ENCODE assay signal across 11 mouse cellular contexts in genomic region chr8:50120041-50120440, GRCm38 (mm10).
A peak's percentile ranks its signal among the peaks of the same experiment; 100 is the strongest.
DNase-seq lines count a peak whose midpoint lies in the region; ATAC-seq lines count a peak whose summit lies in the region.
"Had no signal": no experiment of that assay in that cellular context is flagged by ENCODE, and none has a peak within 500 bp of the region (broad histone marks: within the 10 kb centered on the region; RNA-seq: fewer than 3 reads in every experiment).

No protein-coding gene starts in this region.

- no peak for ATAC-seq in embryonic facial prominence, embryonic 14.5 days (ENCODE audit: low read depth)

- no peaks in the 10 kb centered on the region for H3K9me3 ChIP-seq in embryonic facial prominence, embryonic 14.5 days (ENCODE audit: control insufficient read depth, low read length)
- no peaks in the 10 kb centered on the region for H3K9me3 ChIP-seq in embryonic facial prominence, embryonic 10.5 days
- H3K9me3 ChIP-seq: midbrain, embryonic 10.5 days had no signal

- H3K4me2 ChIP-seq in embryonic facial prominence, embryonic 14.5 days (ENCODE audit: low read depth, low read length): no peak overlapping the region

- intact Hi-C loops in left cerebral cortex, postnatal 14 days (cut with DNase I): no loop called here

- H3K4me1 ChIP-seq in embryonic facial prominence, embryonic 14.5 days (ENCODE audit: control insufficient read depth, insufficient read depth, low read length): no peaks in the 10 kb centered on the region
- no peaks in the 10 kb centered on the region for H3K4me1 ChIP-seq in embryonic facial prominence, embryonic 10.5 days
- H3K4me1 ChIP-seq: midbrain, embryonic 10.5 days had no signal

- DNase-seq in embryonic facial prominence, embryonic 14.5 days (ENCODE audit: low spot score): peak; percentile 30
- no peak for DNase-seq in embryonic facial prominence, embryonic 10.5 days (ENCODE audit: low spot score)
- peak; percentile 17 to 23 for DNase-seq in left cerebral cortex, postnatal 14 days (ENCODE audit: low spot score in 2 of 2)
- DNase-seq in left cerebral cortex, adult 18-20 months (ENCODE audit: low spot score in 2 of 2): no peak
- peak; percentile 5 for DNase-seq in Muller cell, postnatal 12 days (ENCODE audit: inconsistent ontology term)
- DNase-seq in layer of hippocampus, adult 9-11 months: peak; percentile 14
- no peak for DNase-seq in cerebellum, adult 9-10 months
- DNase-seq in thymus, adult 18-20 months: no peak
- DNase-seq: cerebellum, adult 9-11 months; heart, adult 18-20 months had no signal

- WGBS in embryonic facial prominence, embryonic 14.5 days: 80% methylated on average over 9 of the region's 9 CpGs
- WGBS in embryonic facial prominence, embryonic 10.5 days: 85% methylated on average over 9 of the region's 9 CpGs

- H3K27ac ChIP-seq in embryonic facial prominence, embryonic 14.5 days (replicated peaks; ENCODE audit: low read depth, low read length): no peak overlapping the region
- no peak overlapping the region for H3K27ac ChIP-seq in embryonic facial prominence, embryonic 10.5 days (replicated peaks)
- H3K27ac ChIP-seq: midbrain, embryonic 10.5 days had no signal

- H3K4me3 ChIP-seq in embryonic facial prominence, embryonic 14.5 days (ENCODE audit: low read depth, low read length): no peak overlapping the region
- no peak overlapping the region for H3K4me3 ChIP-seq in embryonic facial prominence, embryonic 10.5 days
- H3K4me3 ChIP-seq: midbrain, embryonic 10.5 days had no signal

- no peaks in the 10 kb centered on the region for H3K36me3 ChIP-seq in embryonic facial prominence, embryonic 14.5 days (ENCODE audit: control insufficient read depth, insufficient read depth, low read length)
- H3K36me3 ChIP-seq in embryonic facial prominence, embryonic 10.5 days (replicated peaks): no peaks in the 10 kb centered on the region
- H3K36me3 ChIP-seq: midbrain, embryonic 10.5 days had no signal

- H3K27me3 ChIP-seq in embryonic facial prominence, embryonic 14.5 days (replicated peaks; ENCODE audit: control insufficient read depth, insufficient read depth, low read length): no peaks in the 10 kb centered on the region
- H3K27me3 ChIP-seq in embryonic facial prominence, embryonic 10.5 days (replicated peaks; ENCODE audit: low read depth, poor library complexity, severe bottlenecking): no peaks in the 10 kb centered on the region

- H3K9ac ChIP-seq in embryonic facial prominence, embryonic 14.5 days (ENCODE audit: low read depth, low read length): no peak overlapping the region

Comparison
In these comparisons a context has a peak if more than half of its experiments do, and no peak if none do; other contexts are left out.
1. DNase-seq: peak in embryonic facial prominence, embryonic 14.5 days (single experiment), left cerebral cortex, postnatal 14 days (2 of 2), Muller cell, postnatal 12 days (single experiment) and layer of hippocampus, adult 9-11 months (single experiment); none in embryonic facial prominence, embryonic 10.5 days (single experiment), left cerebral cortex, adult 18-20 months (0 of 2), cerebellum, adult 9-10 months (single experiment) and thymus, adult 18-20 months (0 of 2).